Mouse (Mus musculus): ENCODE measurements around the gene Aunip. TPM values are rescaled to one million over a fixed set of nuclear protein-coding genes. Genes with fewer than 3 reads are reported as not detected.

Aunip gene
- total and polyA plus RNA-seq, 3 experiments = 0.10 to 1.5 (median 0.29) TPM

DNA sequence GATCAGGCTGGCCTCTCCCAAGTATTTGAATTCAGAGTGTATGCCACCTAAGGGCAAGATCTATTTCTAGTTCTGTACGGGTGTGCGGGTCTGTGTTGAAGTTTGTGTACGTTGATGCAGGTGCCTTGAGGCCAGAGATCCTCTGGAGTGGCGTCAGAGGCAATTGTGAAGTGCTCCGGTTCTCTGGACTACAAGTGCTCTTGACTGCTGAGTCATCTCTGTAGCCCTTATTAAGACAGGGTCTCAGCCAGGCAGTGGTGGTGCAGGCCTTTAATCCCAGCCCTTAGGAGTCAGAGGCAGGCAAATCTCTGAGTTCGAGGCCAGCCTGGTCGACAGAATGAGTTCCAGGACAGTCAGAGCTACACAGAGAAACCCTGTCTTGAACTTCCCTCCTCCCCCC, 4.8 kb downstream of the Aunip start:
- peak; percentile 43 for DNase-seq

DNA sequence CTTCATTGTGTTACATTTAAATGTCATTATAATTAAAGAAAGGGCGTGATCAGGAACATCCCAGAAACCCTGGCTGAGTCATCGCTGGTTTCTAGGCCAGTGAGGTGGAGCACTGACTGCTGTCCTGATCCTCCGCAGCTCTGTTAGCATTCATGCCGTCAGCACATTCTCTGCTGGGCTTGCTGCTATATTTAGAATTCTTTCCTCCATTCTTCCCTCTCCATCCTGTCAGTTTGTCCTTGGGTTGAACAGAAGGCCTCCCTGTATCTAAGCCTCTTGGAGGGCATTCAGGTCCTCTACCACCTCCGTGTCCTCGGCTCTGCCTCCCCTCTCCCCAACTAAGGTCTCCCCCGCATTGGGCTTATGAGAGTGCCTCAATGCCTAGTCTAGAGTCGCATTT, 6.2 kb downstream of the Aunip start:
- peak; percentile 81 for DNase-seq

DNA sequence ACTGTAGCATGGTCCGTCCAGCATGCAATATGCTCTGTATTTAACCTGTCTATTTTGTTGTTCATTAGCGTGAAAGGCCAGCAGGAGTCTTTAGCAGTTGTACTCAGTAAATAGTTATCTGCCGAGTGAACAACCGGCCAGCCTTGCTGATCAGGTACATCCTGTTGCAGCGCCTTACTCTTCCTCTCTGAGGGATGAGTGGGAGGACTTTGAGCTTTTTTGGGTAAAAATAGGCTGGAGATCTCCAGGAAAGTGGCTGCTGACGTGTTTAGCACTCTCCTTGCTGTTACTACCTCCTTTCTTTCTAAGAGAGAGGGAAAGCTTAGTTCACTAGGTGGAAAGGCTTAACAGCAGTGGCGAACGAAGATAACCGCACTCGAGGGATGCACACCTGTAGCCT, 6.9 kb downstream of the Aunip start:
- DNase-seq = no peak

- no peak for DNase-seq
These were observed 7.7 kb downstream of the Aunip start for GRCm38 (mm10) chr4:134518541-134518940.

DNA sequence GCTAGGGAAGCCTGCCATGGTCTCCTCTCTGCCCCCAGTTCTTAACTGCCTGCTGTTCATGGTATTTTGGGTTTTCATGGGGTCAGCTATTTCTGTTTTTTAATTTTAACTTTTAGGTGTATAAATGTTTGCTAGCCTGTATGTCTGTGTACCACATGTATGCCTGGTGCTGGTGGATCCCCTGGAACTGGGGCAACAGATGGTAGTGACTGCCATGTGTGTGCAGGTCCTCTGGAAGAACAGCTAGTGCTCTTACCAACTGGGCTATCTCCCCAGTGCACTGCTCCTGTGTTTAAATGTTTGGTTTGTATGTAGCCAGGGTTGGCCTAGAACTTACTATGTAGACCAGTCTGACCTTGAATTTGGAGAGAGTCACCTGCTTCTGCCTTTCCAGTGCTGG, 8.5 kb downstream of the Aunip start:
- DNase-seq = no peak

DNA sequence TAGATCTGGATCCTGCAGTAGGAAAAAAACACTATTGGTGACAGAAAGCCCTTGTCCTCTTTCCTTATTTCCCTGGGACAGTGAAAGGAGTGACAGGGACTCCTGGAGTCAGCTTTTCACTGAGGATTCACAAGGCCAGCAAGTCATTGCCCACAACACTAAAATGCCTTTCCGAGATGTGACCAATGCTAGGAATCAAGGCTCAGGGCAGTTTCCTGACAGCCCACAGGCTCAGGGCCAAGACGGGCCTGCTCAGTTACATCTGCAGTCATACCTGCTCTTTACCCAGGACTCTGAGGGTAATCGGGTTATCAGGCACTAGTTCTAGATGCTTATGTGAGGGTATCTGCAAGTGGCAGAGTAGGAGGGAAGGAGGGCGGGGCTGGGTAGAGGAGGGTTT, 12.6 kb downstream of the Aunip start:
- DNase-seq = peak; percentile 73

- no peak for DNase-seq
These were observed 15.0 kb downstream of the Aunip start for GRCm38 (mm10) chr4:134525806-134526205.

GRCm38 (mm10) chr4:134526220-134526619, 15.4 kb downstream of the Aunip start:
- no peak for DNase-seq

GRCm38 (mm10) chr4:134532928-134533327, 22.1 kb downstream of the Aunip start:
- DNase-seq = no peak

- DNase-seq = no peak
These were observed 22.6 kb downstream of the Aunip start for GRCm38 (mm10) chr4:134533421-134533820.

DNA sequence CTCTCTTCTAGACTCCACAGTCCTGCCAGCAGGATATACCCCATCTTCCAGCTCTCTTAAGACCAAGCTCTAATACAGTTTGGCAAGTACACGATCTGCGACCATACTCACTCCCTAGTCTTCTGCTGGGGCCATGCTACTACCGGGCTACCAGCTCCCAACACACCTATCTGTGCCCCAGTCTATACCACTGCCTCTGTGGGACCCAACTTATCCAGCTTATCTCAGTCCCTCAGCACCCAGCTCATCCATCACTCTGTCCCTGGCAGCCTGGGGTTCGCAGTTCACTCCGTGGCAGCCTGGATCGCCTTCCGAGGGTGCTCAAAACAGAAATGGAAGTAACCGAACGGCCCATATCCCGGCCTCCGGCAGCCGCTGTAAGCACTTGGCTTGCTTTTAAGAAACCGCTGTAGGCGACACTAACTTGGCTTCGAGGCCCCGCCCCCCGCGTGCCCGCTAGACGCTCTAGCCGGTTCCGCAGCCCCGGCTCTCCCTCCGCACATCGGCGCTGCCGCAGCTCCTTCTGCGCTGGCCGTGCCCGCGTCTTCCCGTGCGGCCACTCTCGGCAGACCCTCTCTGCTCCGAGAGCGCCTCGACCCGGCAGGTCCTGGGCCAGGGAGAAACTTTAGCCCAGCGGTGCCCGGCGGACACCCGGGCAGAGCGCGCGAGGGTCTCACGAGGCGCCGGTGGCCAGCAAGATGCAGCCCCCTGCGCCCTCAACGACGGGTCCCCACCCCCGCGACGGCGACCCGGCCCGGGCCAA, 23.5 kb downstream of the Aunip start:
- DNase-seq = peak; percentile 88

DNA sequence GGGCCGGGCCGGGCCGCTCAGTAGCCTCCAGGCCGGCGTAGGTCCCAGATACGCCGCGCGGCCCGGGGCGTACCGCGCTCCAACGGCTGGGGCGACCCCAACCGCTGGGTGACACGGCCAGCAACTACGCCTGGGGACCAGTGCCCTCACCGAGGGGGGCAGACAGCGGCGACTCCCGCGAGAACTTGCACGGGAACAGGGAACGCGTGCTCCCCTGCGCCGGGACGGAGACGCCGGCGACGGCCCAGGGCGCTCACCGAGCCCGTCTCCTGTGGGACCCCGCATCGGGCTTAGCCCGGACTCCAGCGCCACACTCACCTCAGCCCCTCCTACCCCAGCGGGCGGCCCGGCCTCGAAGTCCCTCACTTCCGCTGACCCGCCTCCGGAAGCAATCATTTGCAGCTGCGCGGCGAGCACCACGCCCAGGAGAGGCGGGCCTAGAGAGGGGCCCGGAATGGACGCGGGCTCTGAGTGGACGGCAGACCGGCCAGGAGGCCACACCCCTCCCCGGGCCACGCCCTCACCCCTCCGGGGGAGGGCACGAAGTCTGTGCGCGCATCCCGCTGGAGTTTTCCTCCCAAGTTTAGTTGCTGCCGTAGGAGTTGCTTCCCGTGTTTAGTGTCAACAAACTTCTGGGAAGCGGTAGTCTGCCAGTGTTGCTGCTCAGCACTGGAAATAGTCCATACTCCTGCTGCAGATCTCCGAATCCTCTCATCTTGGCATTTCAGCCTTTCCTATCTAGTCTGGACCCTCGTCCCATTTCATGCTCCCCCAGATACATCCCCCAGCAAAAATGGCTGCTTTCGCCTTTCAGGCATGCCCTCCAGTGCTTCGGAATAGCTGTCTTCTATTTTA, 24.4 kb downstream of the Aunip start, which contains the start of gene Mtfr1l:
TSS of gene Mtfr1l (minus strand) at position 456 of the 855 bp plus-strand sequence.
- peak; percentile 99 for DNase-seq

- peak; percentile 75 for DNase-seq
These were observed 25.0 kb downstream of the Aunip start for GRCm38 (mm10) chr4:134535787-134536151.

DNA sequence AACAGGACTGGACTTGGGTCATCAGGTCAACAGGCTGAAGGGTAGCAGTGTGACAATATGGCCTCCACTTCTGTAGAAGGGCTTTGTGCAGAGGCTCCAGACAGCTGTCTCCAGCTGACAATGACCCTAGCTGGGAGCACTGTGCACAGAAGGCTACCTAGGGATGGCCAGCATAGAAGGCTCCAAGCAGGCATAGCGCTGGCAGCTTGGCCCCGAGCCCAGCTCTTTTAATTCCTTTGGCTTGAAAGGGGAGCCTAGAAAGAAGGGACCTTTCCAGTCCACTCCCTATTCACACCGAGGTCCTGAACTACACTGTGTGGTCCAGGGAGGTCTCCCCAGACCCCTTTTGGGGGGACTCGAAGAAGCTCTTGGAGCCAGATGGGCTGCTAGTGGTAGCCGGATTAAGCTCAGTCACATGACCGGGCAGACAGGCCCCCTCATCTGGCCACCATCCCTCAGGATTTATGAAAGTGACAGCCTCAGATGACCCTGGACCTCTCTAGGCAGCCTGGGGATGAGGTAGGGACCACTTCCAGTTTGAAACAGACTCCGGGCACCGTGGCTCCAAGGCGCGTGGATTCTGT, 28.3 kb downstream of the Aunip start:
- DNase-seq = no peak

DNA sequence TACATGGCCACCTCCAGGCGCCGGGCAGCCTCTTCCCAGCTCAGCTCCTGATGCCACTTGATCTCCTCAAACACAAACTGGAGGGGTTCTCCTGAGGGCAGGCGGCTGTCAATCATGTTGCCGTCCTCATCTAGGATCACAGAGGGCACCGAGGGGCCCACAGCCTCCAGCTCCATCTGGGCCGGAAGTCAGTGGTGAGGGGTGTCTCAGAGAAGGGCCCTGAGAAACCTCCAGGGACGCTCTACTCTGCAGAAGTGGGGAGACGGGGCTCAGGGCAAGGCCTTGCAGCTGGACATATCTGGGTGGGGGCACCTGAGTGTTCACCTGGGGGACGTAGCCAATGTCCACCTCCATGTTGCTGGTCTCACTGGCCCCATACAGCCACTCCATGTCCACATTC, 31.9 kb downstream of the Aunip start:
- no peak for DNase-seq

DNA sequence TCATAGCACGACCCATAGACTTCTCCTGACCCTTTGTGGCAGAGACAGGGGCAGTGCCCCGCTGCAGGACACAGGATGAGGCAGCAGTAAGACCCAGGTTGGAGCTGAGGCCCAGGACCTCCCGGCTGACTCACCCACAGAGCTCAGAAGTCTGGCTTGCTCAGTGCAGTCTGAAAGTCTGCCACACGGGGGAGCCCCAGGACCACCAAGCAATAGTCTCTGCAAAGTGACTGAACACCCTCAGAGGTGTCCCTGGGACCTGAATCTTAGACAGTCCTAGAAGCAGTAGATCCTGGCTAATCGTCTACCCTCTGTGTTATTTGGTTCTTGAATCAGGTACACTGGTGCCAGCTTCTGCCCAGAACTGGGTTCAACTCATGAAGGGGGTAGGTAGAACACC, 32.5 kb downstream of the Aunip start:
- peak; percentile 93 for DNase-seq

DNA sequence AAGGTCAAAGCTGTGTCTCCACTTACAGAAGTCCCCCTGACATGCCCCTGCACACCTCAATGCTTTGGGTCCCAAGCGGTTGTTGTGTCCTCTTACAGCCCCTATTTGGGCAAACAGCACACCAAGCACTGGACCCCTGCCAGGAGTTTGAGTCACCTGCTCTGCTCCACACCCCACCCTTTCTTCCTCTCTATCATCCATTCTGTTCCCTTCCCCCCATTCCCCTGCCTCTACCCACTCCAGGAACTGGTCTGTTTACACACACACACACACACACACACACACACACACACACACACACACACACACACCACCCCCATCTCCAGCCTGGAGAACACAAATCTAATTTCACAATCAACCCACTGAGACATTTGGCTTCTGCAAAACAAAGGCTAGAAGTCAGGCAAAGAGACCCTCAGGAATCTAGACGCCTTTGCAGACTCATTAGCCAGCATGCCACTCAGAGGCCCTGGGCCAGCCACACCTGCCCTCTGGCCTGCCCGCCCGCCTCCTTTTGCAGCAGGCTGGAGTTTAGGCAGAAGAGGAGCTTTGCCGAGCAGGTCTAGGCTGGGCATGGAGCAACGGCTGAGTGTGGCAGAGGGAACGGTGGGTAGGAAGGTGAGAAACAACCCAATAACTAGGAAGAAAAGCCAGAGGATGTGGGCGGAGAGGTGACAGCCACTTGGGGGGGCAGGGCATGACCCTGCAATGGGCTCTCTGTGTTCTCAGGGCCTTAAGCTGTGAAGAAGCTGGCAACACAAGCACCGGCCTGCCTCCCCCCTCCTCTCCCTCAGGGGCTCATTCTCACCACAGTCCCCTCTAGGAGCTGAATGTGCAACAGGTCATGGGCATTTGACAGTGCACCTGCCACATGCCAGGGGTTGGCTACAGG, 36.3 kb downstream of the Aunip start:
- DNase-seq = peak; percentile 60

DNA sequence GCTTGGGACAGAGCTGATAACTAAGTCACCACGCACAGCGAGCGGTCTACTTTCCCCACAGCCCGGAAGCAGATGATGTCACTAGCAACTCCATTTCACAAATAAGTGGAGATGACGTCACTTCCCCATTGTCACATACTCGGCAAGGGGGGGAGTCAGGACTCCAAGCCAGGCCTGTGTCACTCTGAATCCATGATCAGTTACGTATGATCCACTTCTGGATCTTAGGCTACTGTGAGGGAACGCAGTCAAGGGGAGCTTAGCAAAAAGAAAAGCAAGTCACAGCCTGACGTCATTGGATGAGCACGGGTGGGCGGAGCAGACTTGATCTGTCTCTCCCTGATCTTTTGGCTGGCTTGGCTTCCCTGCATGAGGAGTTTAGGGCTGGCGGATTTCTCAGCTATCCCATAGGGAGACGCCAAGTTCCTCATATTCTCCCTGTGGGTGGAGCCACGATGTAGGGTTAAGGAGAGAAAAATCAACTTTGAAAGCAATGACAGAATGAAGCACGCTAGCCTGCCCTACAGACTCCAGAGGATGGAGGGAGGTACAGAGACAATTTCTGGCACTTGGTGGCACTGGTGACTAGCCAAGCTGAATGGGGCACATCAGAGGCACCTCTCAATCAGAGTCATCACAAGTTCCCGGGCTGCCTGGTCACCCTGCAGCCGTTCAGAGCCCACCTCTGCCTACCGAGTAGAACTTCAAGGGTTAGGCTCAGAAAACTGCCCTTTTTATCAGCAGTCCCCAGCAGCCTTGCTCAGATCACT, 37.6 kb downstream of the Aunip start:
- DNase-seq = no peak

DNA sequence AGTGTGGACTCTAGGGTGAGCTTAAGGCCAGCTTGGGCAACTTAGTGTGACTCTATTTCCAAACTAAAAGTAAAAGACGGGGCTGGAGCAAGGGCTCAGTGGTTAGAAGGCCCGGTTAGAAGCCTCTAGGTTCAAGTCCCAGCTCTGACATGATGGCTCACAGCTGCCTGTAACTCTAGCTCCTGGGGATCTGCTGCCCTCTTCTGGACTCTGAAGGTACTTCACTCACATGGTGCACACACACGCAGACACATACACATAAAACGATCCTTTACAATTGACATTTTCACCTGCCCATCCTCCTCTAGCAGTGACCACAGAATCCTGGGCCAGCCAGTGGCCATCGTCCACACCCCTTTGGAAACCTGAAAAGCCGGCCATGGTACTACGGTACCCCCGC, 39.1 kb downstream of the Aunip start:
- DNase-seq = no peak

DNA sequence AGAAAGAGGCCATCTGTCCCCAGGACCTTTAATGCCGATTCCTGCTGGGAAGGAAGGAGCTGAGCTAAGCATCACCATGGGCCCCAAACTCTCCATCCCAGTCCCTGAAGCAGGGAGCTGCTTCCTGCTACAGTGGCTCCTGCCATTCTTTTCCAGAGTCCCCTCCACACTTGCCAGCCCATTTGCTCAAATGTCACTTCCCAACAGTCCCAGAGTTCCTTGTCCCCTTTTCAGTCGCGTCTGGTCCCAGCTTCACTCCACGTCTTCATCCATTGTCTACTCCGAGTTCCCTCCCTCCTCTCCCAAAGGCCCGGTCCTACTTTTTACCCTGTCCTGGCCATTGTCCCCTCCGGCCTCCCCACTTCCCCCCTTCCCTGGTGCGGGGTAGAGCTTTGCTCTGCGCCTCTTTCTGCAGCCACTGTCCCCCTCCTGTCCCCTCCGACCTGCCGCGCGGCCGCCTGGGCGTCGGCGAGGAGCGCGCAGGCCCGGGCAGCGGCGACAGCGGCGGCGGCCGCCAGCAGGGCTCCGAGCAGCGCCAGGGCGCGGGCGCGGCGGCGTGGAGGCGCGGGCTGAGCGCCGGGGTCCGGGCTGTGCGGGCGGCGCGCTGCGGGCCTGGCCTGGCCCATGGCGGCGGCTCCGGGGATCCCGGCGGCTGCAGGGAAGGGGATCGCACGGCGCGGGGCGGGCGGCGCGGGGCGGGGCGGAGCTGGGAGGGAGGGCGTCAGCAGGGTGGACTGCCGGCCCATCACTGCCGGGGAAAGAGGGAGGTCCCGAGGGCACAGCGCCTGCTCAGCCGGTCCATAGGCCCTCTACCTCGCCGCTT, 40.9 kb downstream of the Aunip start, which contains the start of gene Selenon:
TSS of gene Selenon (minus strand) at position 673 of the 823 bp plus-strand sequence.
- DNase-seq = peak; percentile 88
